In genomic region chr12:113610924-113611323, GRCm38 (mm10) we compare ENCODE assay signal across 8 mouse cellular contexts.
A peak's percentile ranks its signal among the peaks of the same experiment; 100 is the strongest.
DNase-seq lines count a peak whose midpoint lies in the region; ATAC-seq and TF ChIP-seq lines count a peak whose summit lies in the region.

No protein-coding gene starts in this region.

- peak; percentile 54 for TF ChIP-seq CTCF in bone marrow, adult 2 months (IDR thresholded peaks at IDR 0.05; ENCODE audit: control insufficient read depth, insufficient read depth, low read length)
- peak; percentile 66 for TF ChIP-seq CTCF in liver, postnatal 0 days (IDR thresholded peaks at IDR 0.05; ENCODE audit: low read depth)

- no peak for TF ChIP-seq EP300 in liver, postnatal 0 days (IDR thresholded peaks at IDR 0.05; ENCODE audit: low read depth)

- no peak for ATAC-seq in heart, embryonic 11.5 days (replicated peaks; ENCODE audit: insufficient number of reproducible peaks, low FRiP score, low TSS enrichment)
- no peak for ATAC-seq in liver, postnatal 0 days
- ATAC-seq in monocyte, adult 5-6 weeks (replicated peaks; ENCODE audit: insufficient number of reproducible peaks, low FRiP score, low TSS enrichment, poor library complexity, severe bottlenecking) = no peak

- no peaks in the 10 kb centered on the region for H3K27me3 ChIP-seq in heart, embryonic 11.5 days (ENCODE audit: control insufficient read depth, insufficient read depth, low read length)
- no peaks in the 10 kb centered on the region for H3K27me3 ChIP-seq in liver, postnatal 0 days (ENCODE audit: insufficient read depth, low read length)

- H3K4me2 ChIP-seq in heart, embryonic 11.5 days = no peak overlapping the region
- no peak overlapping the region for H3K4me2 ChIP-seq in liver, postnatal 0 days (ENCODE audit: low read depth, low read length)

- H3K36me3 ChIP-seq in heart, embryonic 11.5 days (ENCODE audit: control insufficient read depth, insufficient read depth, low read length) = no peaks in the 10 kb centered on the region
- no peaks in the 10 kb centered on the region for H3K36me3 ChIP-seq in liver, postnatal 0 days (replicated peaks; ENCODE audit: insufficient read depth, low read length)

- H3K4me3 ChIP-seq in heart, embryonic 11.5 days (ENCODE audit: low read depth, low read length) = no peak overlapping the region
- no peak overlapping the region for H3K4me3 ChIP-seq in bone marrow, adult 2 months (replicated peaks; ENCODE audit: control insufficient read depth, low read depth, low read length)
- H3K4me3 ChIP-seq in liver, postnatal 0 days (ENCODE audit: low read depth, low read length) = no peak overlapping the region

- H3K9ac ChIP-seq in heart, embryonic 11.5 days (ENCODE audit: low read depth, low read length) = no peak overlapping the region
- no peak overlapping the region for H3K9ac ChIP-seq in liver, postnatal 0 days (replicated peaks)

- no peaks in the 10 kb centered on the region for H3K4me1 ChIP-seq in heart, embryonic 11.5 days (ENCODE audit: control insufficient read depth, insufficient read depth, low read length)
- no peaks in the 10 kb centered on the region for H3K4me1 ChIP-seq in bone marrow, adult 2 months (ENCODE audit: control insufficient read depth, insufficient read depth, low read length)
- H3K4me1 ChIP-seq in liver, postnatal 0 days (ENCODE audit: insufficient read depth) = no peaks in the 10 kb centered on the region

- TF ChIP-seq POLR2A in bone marrow, adult 2 months (IDR thresholded peaks at IDR 0.05; ENCODE audit: borderline replicate concordance, control insufficient read depth, low read depth, low read length) = no peak

- WGBS in heart, embryonic 11.5 days (ENCODE audit: insufficient replicate concordance) = 40% methylated on average over 4 of the region's 4 CpGs
- WGBS in bone marrow, adult 2 months = 36% methylated on average over 4 of the region's 4 CpGs
- WGBS in liver, postnatal 0 days (ENCODE audit: insufficient replicate concordance) = 42% methylated on average over 4 of the region's 4 CpGs

- no peak overlapping the region for H3K27ac ChIP-seq in heart, embryonic 11.5 days (ENCODE audit: low read depth, low read length)
- H3K27ac ChIP-seq in bone marrow, adult 2 months (ENCODE audit: control insufficient read depth, insufficient read depth, low read depth, low read length, poor library complexity) = no peak overlapping the region
- no peak overlapping the region for H3K27ac ChIP-seq in liver, postnatal 0 days (ENCODE audit: low read depth)

- DNase-seq in heart, postnatal 4 days = peak; percentile 19
- peak; percentile 2 for DNase-seq in right cerebral cortex, adult 18-20 months
- no peak for DNase-seq in right cerebral cortex, postnatal 10 days (ENCODE audit: low spot score in 2 of 2)
- DNase-seq in liver, postnatal 0 days = peak; percentile 50
- DNase-seq in urinary bladder, postnatal 4 days (ENCODE audit: low spot score in 2 of 2) = no peak

- H3K9me3 ChIP-seq in heart, embryonic 11.5 days (replicated peaks; ENCODE audit: control insufficient read depth, low read length) = no peaks in the 10 kb centered on the region
- H3K9me3 ChIP-seq in liver, postnatal 0 days (ENCODE audit: low read length) = no peaks in the 10 kb centered on the region

Comparison
In these comparisons a context has a peak if more than half of its experiments do, and no peak if none do; other contexts are left out.
1. DNase-seq: peak in heart, postnatal 4 days (single experiment), right cerebral cortex, adult 18-20 months (single experiment) and liver, postnatal 0 days (single experiment); none in right cerebral cortex, postnatal 10 days (0 of 2) and urinary bladder, postnatal 4 days (0 of 2).